Mouse (Mus musculus): ENCODE measurements around the gene Slc12a9. TPM values are rescaled to one million over a fixed set of nuclear protein-coding genes. Genes with fewer than 3 reads are reported as not detected.

Gene Slc12a9
- 2.7 and 5.8 TPM in 2 replicates for polyA plus RNA-seq (2012; ENCODE audit: low replicate concordance)

GRCm38 (mm10) chr5:137333512-137334174 is at the start of gene Slc12a9:
Gene Slc12a9, minus strand, starts transcription at chr5:137333597.

GRCm38 (mm10) chr5:137349384-137350204 is 16.2 kb upstream of the Slc12a9 start, which contains the start of gene Ephb4:
Gene Ephb4, plus strand, starts transcription at chr5:137350109.

GRCm38 (mm10) chr5:137314193-137315083 is 19.0 kb downstream of the Slc12a9 start, which contains the start of gene Trip6:
Gene Trip6, minus strand, starts transcription at chr5:137314404.

GRCm38 (mm10) chr5:137307071-137307912 is 26.1 kb downstream of the Slc12a9 start, which contains the start of gene Srrt:
Gene Srrt, minus strand, starts transcription at chr5:137307674.

GRCm38 (mm10) chr5:137293839-137294743 is 39.3 kb downstream of the Slc12a9 start, which contains the start of gene Ufsp1:
Gene Ufsp1, plus strand, starts transcription at chr5:137294629.

GRCm38 (mm10) chr5:137287032-137287952 is 46.1 kb downstream of the Slc12a9 start, which contains the start of gene Ache:
Gene Ache, plus strand, starts transcription at chr5:137287519.

Other genes starting within 250 kb of the Slc12a9 start
- gene Trim56, start 217.4 kb downstream of the Slc12a9 start, polyA plus RNA-seq (2012; ENCODE audit: low replicate concordance), result 11.5 and 33.4 TPM in 2 replicates
- not detected in 2 replicates for gene Muc3, start 184.3 kb downstream of the Slc12a9 start, polyA plus RNA-seq (2012; ENCODE audit: low replicate concordance)
- 0.12 TPM in 1 of 2 replicates, not detected in the other for gene Muc3a, start 121.2 kb downstream of the Slc12a9 start, polyA plus RNA-seq (2012; ENCODE audit: low replicate concordance)
- 42.7 and 57.4 TPM in 2 replicates for gene Ache, start 46.1 kb downstream of the Slc12a9 start, polyA plus RNA-seq (2012; ENCODE audit: low replicate concordance)
- gene Ufsp1, start 39.0 kb downstream of the Slc12a9 start, polyA plus RNA-seq (2012; ENCODE audit: low replicate concordance), result 14.7 and 19.7 TPM in 2 replicates
- 437 and 506 TPM in 2 replicates for gene Srrt, start 25.9 kb downstream of the Slc12a9 start, polyA plus RNA-seq (2012; ENCODE audit: low replicate concordance)
- 32.1 and 38.4 TPM in 2 replicates for gene Trip6, start 19.2 kb downstream of the Slc12a9 start, polyA plus RNA-seq (2012; ENCODE audit: low replicate concordance)
- 1.3 and 3.4 TPM in 2 replicates for gene Ephb4, start 16.5 kb upstream of the Slc12a9 start, polyA plus RNA-seq (2012; ENCODE audit: low replicate concordance)
- gene Zan, start 143.5 kb upstream of the Slc12a9 start, polyA plus RNA-seq (2012; ENCODE audit: low replicate concordance), result 0.07 and 0.16 TPM in 2 replicates
- 21.2 and 62.7 TPM in 2 replicates for gene Pop7, start 168.9 kb upstream of the Slc12a9 start, polyA plus RNA-seq (2012; ENCODE audit: low replicate concordance)
- gene Gigyf1, start 185.0 kb upstream of the Slc12a9 start, polyA plus RNA-seq (2012; ENCODE audit: low replicate concordance), result 54.3 and 65.9 TPM in 2 replicates
- gene Epo, start 199.6 kb upstream of the Slc12a9 start, polyA plus RNA-seq (2012; ENCODE audit: low replicate concordance), result not detected in 2 replicates
- 351 and 463 TPM in 2 replicates for gene Gnb2, start 199.9 kb upstream of the Slc12a9 start, polyA plus RNA-seq (2012; ENCODE audit: low replicate concordance)
- gene Actl6b, start 219.9 kb upstream of the Slc12a9 start, polyA plus RNA-seq (2012; ENCODE audit: low replicate concordance), result not detected in 2 replicates
- 90.8 and 239 TPM in 2 replicates for gene Tfr2, start 236.2 kb upstream of the Slc12a9 start, polyA plus RNA-seq (2012; ENCODE audit: low replicate concordance)

Data from leukemia stem cell, adult 10-12 weeks (primary cell).